Mouse (Mus musculus): ENCODE measurements around the gene Actl6b.

Gene Actl6b

DNA sequence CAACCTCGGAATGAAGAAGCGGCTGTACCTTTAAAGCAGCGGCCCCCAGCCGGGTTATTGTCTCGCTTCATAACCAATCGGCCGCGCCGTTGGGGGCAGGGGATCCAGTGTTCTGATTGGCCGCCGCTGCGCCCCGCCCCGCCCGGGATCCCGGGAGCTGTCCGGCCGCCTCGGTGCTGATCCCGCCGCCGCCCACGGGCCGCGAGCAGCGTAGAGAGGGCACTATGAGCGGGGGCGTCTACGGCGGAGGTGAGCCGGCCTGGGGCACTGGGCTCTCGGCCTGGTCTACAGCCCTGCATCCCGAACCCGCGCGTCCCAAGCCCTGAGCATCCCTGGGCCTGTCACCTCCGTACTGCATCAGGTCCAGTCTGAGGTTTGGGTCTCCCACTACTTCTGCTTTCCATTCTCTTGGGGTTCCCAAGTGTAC, at the start of gene Actl6b:
Gene Actl6b (plus strand): TSS at position 107 of the 427 bp plus-strand sequence.
- peak; percentile 39 for DNase-seq (ENCODE audit: low spot score)

DNA sequence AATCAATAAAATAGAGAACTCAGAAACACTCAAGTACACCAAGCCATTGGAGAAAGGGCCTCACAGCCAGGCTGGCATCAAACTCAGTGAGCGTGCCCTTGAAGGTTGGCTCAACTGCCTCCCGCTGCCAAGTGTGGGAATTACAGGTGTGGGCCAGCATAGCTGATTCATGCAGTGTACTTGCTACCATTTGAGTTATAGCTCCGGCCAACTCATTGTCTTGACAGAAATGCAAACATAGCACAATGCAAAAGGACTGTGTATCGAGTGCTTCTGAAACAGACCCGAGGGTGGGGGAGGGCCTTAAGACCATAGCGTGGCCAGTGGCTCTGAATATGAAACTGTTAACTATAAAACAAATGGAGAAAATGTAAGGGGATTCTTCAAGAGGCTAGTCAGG, 49.3 kb upstream of the Actl6b start:
- DNase-seq (ENCODE audit: low spot score), result no peak

DNA sequence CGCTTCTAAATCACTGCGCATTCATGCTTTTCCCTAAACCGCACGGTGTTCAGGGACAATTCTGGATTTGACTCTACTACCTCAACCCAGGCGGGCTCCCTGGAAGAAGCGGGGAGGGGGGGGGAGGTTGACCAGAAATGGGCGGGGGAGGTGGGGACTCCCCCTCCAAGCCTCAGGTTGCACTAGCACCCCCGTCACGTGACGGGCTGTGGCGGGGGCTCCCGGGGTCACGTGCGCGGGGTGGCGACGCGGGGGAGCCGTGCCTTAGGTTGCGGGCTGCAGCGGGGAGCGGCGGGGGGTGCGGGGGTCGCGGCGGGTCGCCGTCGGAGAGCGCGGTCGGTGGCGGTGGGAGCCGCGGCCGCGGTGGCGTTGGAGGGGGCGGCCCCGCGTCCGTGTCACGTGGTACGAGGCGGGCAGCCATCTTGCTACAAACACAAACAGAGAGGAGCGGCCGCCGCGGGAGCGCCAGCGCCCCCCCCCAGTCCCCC, 43.3 kb upstream of the Actl6b start:
- DNase-seq (ENCODE audit: low spot score), result no peak

- DNase-seq (ENCODE audit: low spot score), result no peak
Observed at GRCm38 (mm10) chr5:137510573-137511390, 42.5 kb upstream of the Actl6b start.

DNA sequence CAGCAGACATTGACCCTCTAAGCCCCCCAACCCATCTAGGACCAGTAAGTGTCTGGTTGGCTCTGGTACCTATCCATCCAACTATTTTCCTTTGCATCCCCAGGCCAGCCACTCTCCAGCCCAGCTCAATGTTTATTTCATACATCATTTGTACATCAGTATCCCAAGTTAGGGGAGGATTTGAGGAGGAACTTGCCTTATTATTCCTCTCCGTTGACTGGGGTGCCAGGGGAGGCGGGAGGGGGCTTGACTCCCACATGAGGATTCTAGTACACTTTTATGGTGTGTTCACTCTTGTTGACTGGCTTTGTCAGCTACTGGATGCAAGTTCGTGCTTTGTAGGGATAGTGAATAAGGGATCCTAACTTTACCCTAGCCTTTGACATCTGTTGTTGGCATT, 41.6 kb upstream of the Actl6b start:
- DNase-seq (ENCODE audit: low spot score), result no peak

DNA sequence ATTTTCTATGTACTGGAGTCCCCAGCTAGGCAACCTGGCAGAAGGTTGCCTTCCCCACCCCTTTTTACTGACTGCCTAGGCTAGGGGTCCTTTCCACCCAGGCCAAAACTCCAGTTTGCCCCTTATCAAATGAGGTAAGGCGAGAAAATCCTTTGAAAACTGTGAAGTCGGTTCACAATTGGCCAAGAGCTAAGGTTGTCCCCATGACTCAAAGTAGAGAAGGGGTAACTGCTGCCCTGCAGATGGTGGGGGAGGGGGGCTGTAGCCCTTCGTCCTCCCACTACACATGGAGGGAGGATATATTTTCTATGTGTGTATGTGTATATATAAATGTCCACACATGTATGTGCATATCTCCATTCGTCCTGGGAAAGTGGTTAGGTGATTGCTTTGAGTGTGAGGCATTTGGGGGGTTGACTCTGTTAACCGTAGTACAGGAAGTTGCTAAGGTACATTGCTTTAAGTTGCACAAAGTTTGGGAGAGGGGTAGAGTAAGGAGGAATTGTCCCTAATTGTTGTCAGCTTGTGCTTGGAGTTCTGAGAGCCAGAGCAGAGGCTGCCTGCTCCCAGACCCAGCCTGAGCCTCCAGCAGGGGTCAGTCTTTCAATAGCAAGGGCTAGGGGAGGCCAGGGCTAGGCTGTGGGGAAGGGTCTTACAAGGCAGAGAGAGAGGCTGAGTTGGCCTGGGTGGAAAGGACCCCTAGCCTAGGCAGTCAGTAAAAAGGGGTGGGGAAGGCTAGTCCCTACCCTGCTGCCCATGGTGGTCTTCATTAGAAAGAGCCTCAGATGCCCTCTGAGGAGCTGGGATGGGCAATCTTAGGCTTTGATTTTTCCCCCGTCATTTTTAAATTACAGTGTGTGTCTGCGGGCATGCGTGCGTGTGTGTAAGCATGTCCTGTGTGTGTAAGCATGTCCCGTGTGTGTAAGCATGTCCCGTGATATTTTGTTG, 40.2 kb upstream of the Actl6b start:
- DNase-seq (ENCODE audit: low spot score), result no peak

GRCm38 (mm10) chr5:137513951-137514721, 39.2 kb upstream of the Actl6b start:
- no peak for DNase-seq (ENCODE audit: low spot score)

- DNase-seq (ENCODE audit: low spot score), result no peak
Observed at GRCm38 (mm10) chr5:137514811-137515210, 38.5 kb upstream of the Actl6b start.

DNA sequence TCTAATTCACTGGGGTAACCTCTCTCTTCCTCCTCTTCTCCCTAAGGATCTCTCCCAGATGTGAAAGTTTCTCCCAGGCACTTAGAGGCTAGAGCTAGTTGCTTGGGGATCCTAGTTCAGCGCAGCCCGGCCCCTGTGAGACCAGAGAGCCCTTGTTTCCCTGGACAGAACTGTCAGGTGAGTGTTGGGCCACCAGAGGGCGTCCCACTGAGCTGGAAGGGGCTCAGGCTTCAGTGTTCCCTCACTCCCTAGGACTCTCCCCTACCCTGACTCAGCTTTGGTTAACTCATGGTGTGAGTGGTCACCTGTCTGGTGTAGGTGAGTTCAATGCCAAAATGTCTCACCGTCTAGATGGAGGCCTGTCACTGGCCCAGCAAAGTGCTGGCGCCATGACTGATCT, 34.9 kb upstream of the Actl6b start, which contains the start of gene Gigyf1:
Gene Gigyf1 (plus strand): TSS at position 113 of the 400 bp plus-strand sequence.
- DNase-seq (ENCODE audit: low spot score), result no peak

DNA sequence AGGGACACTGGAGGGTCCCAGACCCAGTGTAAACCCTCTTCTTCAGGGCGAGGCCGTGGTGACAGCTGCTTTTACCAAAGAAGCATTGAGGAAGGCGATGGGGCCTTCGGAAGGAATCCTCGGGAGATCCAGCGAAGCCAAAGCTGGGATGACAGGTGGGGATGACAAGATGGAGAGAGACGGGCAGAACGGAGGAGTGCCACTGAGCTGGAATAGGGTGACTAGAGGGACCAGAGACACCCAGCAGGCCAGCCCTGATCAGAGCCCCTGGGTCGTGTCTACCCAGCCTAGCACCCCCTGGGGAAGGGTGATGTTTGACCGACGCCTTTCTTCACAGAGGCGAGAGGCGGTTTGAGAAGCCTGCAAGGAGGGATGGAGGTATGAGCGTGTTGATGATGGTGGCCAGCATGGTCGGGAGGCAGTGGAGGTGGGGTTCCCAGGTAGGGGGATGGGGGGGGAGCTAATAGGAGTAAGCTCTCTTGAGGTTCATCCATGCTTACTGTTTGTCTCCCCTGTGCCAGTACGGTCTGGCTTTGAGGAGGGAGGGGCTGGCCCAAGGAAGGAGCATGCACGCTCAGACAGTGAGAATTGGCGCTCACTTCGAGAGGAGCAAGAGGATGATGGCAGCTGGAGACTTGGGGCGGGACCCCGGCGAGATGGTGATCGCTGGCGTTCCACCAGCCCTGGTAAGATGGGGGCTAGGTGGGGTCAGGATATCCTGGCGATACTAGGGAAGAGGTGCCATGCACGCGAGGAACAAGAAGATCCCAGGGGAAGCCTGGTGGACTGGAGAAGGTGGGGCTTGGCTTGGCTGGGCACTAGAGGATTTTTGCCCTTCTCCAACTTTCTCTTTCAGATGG, 33.4 kb upstream of the Actl6b start:
- no peak for DNase-seq (ENCODE audit: low spot score)

GRCm38 (mm10) chr5:137521861-137522260, 31.5 kb upstream of the Actl6b start:
- DNase-seq (ENCODE audit: low spot score), result no peak

DNA sequence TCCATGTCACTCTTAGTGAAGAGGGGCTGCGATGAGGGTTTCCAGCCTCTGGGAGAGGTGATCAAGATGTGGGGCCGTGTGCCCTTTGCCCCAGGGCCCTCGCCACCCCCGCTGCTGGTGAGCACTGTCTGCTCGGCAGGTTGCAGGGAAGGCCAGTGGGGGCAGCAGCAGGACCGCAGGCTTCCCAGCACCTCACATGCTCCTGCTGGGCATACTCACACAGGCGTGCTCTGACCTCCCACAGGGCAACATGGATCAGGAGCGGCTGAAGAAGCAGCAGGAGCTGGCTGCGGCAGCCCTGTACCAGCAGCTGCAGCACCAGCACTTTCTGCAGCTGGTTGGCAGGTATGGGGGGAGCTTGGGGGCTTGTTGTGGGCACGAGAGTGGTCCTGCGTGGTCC, 30.6 kb upstream of the Actl6b start:
- no peak for DNase-seq (ENCODE audit: low spot score)

DNA sequence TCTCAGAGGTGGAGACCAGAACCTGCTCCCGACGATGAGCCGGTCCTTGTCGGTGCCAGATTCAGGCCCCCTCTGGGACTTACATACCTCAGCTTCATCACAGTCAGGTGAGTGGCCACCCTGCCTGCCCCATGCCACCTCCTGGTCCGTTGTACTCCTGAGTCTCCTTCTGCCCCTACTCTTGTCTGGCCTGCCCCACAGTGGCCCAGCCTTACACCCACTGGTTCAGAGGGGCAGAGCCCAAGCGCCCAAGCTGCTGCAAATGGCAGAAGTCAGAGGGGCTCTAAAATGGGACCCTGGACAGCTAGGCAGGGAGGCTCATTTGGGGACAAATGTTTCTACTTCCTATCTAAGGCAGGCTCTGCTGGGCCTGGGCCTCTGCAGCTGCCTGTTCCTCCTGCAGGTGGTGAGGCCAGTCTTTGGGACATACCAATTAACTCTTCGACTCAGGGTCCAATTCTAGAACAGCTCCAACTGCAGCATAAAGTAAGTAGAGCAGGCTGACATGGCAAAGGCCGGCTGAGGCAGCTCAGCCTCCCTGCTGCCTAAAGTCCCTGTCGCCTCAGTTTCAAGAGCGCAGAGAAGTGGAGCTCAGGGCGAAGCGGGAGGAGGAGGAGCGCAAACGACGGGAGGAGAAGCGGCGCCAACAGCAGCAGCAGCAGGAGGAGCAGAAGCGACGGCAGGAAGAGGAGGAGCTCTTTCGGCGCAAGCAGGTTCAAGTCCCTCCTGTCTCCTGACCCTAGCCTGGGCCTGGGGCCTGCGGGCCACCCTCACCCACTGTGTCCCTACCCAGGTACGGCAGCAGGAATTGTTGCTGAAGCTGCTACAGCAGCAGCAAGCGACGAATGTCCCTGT, 29.7 kb upstream of the Actl6b start:
- no peak for DNase-seq (ENCODE audit: low spot score)

GRCm38 (mm10) chr5:137524251-137524515, 29.1 kb upstream of the Actl6b start:
- DNase-seq (ENCODE audit: low spot score), result no peak

GRCm38 (mm10) chr5:137524671-137525070, 28.6 kb upstream of the Actl6b start:
- DNase-seq (ENCODE audit: low spot score), result no peak

GRCm38 (mm10) chr5:137525511-137525910, 27.8 kb upstream of the Actl6b start:
- DNase-seq (ENCODE audit: low spot score), result no peak

DNA sequence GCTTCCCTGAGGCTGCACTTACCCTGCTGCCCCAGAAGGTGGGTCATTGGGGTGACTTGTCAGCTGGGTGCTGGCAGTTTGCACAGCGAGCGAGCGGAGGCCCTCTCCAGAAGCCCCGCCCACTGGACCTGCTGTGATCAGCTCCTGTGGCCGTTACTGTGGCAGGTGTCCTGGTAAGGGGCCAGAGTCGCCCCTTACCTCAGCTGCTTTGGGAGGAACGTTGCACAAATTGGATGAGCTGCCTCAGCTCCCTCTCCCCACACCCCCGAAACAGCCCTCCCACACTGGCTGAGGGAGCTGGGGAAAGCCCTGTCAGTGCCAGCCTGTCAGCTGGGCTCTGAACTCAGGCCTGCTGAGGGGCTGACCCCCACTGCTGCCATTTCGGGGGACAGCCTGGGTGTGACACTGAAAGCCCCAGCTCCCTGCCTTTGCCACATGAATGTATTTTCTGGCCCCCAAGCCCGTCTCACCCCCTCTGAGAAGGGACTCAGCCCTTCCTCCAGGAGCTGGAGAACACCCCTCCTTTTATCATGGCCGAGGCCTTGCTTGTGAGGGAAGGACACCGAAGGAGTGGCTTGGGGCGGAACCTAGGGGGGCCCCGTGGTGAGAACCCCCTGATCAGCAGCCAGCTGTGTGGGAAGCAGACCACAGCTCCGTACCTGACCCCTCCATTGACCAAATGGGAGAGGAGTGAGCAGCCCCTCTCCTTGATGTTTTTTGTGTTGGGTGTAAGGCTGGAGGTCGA, 27.0 kb upstream of the Actl6b start:
- DNase-seq (ENCODE audit: low spot score), result no peak

DNA sequence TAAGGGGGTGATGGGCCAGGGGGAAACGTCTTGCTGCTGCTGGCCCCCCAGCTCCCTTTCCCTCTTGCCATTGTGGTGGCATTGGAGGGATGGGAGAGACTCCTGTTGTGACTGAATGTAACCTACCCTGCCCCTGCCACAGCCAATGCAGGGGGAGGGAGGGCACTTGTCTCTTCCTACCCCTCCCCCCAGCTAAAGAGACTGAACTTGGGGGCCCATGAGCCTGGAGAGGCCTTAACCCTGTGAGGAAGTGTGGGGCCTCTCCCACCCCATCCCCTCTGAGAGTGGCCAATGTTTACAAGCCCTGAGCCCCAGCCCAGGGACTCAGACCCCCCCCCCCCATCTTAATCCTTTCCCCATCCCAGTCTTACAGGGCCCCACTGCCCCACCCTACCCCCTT, 25.9 kb upstream of the Actl6b start:
- no peak for DNase-seq (ENCODE audit: low spot score)

GRCm38 (mm10) chr5:137528247-137528968, 24.9 kb upstream of the Actl6b start:
- DNase-seq (ENCODE audit: low spot score), result no peak
